Mouse (Mus musculus) E14TG2a.4 (cell line): Measurements from ENCODE around the gene Lrrc23.

Source experiments
- CTCF ChIP-seq: conservative IDR thresholded peaks from 2 replicates; pipeline ENCODE4 v1.5.1; 2014; ENCODE audit warnings: low read length
- NANOG ChIP-seq: IDR thresholded peaks from 2 replicates; pipeline ENCODE4 v1.6.1; 2014; ENCODE audit warnings: borderline replicate concordance, low read length, mixed read lengths
- POU5F1 ChIP-seq: IDR thresholded peaks from 2 replicates; pipeline ENCODE4 v1.6.1; 2014; ENCODE audit warnings: low read length, borderline replicate concordance

DNA sequence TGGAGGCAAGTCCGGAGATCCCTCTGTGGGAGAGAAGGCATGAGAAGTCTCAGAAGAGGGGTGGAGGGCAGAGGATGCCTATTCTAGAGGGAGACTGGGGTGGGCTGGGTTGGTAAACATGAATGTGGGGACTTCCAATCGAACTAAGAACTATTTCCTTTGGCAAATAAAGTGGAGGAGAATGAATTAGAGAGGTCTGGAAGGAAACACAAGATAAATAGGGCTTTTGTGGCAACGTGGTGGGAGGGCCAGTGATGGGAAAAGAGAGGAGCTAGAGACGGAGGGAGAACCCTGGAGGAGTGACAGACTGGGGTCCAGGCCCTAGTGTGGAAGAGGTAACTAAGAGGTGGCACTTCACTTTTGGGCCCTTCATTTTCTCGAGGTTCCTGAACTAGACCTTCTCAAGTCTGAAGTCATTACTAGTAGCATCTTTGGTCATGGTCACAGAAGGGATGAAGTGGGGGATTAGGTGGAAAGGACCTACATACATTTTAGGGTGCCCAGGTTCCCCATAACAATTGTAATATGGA lies 22.1 kb downstream of the Lrrc23 start:
- TF ChIP-seq CTCF (no peak), POU5F1 (no peak), NANOG (no peak)
